Mouse (Mus musculus) heart, postnatal 0 days (tissue): ENCODE measurements around the gene Gpr37l1.

ENCODE experiments used
- CTCF ChIP-seq: IDR thresholded peaks from 2 replicates; pipeline ENCODE4 v1.5.1; 2016; ENCODE audit warnings: antibody characterized with exemption, control low read depth, low read depth
- EP300 ChIP-seq: IDR thresholded peaks from 2 replicates; pipeline ENCODE4 v1.6.1; 2016; ENCODE audit warnings: antibody characterized with exemption, low read depth

DNA sequence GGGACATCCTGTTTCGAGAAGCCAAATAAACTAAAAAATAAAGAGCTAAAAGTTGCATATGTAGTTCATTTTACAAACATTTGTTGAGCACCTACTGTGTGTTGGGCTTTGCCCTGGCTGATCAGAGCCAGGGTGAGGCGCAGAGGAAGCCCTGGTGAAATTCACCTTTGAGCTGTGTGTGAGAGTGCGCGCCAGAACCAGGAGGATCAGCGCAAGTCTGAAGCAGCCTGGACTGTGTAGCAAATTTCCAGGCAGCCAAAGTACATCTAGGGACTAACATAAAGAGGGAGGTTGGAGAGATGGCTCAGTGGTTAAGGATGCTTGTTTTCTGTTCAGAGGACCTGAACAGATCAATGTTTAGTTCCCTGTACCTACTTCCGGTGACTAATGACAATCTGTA, 5.8 kb upstream of the Gpr37l1 start:
- TF ChIP-seq CTCF, result no peak
- TF ChIP-seq EP300, result no peak
